Mouse (Mus musculus): Measurements from ENCODE around the gene Elf5. TPM values are rescaled to one million over a fixed set of nuclear protein-coding genes. Genes with fewer than 3 reads are reported as not detected.

Gene Elf5
- total RNA-seq, 2 experiments from 2014 or later, result 1.8 to 2.1 TPM

DNA sequence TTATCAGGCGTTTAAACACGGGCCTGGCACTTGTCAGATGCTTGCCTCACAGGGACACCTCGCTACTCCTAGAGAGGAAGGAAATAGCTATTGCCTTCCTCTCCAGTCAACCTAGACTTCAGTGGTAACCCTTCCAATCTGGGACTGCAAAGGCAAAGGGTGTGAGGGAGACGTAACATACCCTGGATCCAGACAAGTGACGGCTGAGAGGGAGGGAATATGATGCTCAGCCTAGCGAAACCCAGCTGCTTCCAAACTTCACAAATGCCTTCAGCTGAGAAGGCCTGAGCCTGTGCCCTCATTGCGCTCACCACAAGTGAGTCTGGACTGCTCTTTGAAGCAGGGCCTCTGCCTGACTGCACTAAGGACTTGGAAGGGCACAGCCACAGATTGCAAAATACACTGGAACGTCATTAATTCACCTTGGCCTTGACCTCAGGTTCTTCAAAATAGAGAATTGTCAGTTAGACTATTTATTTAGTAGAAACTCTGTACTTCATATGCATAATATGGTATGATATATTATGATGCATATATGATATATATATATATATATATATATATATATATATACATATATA, 21.3 kb downstream of the Elf5 start:
- no peak for DNase-seq (ENCODE audit: extremely low spot score in 1 of 2, low spot score in 1 of 2)

DNA sequence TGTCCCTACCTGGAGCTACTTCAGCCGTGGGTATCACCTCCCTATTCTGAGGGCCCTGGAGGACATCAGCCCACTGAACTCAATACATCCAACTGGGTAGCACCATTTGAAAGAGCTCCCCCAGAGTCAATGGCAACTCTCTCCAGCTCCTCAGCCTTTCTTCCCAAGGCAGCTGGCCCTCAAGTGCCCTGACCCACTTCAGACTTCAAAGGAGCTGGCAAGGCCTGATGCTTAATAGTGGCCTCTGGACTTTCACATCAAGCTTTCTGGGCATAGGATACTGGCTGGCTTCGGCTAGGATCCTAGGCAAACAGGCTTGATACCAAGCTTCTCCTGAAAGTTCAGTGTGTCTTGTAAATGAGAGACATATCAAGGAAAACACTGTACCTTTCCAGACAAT, 23.6 kb downstream of the Elf5 start:
- no peak for DNase-seq (ENCODE audit: extremely low spot score in 1 of 2, low spot score in 1 of 2)

DNA sequence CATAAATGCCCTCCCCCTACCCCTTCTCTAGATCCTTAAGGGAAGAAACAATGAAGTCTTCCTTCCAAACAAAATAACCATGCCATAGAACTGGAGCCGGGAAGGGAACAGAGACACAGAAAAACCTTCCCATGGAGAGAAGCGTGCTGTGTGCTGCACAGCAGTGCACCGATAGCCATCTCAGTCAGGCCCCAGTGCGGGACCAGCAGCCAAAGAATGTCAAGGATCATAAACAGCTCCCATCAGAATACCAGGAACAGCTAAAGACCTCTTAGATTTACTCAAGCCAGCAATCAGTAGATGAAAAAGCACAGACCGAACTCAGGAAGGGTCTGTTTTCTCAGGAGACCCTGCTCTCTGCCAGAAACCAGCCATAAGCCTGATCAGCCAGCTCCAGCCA, 25.0 kb downstream of the Elf5 start:
- no peak for DNase-seq (ENCODE audit: extremely low spot score in 1 of 2, low spot score in 1 of 2)

DNA sequence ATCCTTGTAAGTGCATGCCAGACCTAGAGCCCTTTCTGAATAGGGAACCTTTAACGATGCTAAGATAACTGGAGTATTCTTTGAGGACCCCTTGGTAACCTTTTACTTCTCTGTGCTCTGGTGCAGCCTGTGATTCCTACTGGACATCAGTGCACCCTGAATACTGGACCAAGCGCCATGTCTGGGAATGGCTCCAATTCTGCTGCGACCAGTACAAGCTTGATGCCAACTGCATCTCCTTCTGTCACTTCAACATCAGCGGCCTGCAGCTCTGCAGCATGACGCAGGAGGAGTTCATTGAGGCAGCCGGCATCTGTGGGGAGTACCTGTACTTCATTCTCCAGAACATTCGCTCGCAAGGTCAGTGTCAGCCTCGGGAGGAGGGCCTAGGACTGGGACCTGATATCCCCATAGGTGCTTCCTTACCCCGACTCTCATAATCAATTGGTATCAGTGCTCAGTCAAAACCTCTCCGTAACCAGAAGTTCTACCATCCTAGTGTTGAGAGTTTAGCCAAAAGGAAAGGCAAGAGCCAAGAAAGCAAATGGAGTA, 27.7 kb downstream of the Elf5 start:
- no peak for DNase-seq (ENCODE audit: extremely low spot score in 1 of 2, low spot score in 1 of 2)

DNA sequence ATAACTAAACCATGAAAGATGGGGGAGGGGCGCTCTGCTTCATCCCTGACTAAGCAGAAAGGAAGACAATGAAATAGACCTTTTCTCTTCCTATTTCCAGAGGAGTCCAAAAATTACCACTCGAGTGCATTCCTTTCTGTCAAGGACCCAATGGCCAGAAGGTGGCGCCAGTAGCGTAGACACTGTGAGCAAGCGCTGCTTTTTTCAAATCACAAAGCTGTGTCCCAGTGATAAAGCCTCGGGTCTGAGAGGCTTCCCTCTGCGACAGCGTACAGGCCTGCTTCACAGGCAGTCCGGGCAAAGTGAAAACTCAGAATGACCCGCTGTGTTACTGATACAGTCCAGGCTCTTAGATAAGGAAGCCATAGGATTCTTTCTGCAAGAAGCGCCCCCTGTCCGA, 28.2 kb downstream of the Elf5 start:
- DNase-seq (ENCODE audit: extremely low spot score in 1 of 2, low spot score in 1 of 2), result peak; percentile 61 to 85

DNA sequence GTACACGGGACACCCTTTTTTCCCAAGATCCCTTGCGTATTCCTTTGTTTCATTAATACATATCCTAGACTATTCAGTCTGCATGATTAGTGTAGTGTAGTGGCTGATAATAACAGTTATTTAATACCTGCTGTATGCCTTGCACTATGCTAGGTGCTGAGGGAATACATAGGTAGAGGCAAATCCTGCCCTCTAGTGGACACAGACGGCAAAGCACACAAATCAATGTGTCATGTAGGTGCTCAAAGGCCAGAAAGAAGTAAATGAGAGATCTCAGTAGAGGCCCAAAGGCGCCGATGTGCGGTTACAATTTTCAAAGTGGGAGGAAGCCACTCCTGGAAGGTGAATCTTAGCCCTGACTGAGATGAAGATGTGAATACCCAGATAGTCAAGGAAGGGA, 34.3 kb downstream of the Elf5 start:
- DNase-seq (ENCODE audit: extremely low spot score in 1 of 2, low spot score in 1 of 2), result peak in 1 of 2 experiments; percentile 58

DNA sequence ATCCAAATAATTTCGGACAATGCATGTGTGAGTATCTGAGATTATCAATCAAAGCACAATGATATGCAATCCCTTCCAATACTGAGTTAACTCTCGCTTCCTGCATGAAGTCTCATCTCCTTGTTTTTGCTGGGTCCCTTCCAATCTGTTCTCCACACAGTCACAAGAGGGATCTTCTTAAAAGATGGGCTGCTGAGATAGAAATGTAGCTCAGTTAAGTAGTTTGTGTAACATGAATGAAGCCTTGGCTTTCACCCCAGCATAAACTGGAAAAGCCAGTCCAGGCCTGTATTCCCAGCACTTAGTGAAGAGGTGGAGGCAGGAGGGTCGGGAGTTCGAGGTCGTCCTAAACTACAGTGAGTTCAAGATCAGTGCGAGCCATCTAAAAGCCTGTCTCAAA, 34.8 kb downstream of the Elf5 start:
- DNase-seq (ENCODE audit: extremely low spot score in 1 of 2, low spot score in 1 of 2), result no peak

DNA sequence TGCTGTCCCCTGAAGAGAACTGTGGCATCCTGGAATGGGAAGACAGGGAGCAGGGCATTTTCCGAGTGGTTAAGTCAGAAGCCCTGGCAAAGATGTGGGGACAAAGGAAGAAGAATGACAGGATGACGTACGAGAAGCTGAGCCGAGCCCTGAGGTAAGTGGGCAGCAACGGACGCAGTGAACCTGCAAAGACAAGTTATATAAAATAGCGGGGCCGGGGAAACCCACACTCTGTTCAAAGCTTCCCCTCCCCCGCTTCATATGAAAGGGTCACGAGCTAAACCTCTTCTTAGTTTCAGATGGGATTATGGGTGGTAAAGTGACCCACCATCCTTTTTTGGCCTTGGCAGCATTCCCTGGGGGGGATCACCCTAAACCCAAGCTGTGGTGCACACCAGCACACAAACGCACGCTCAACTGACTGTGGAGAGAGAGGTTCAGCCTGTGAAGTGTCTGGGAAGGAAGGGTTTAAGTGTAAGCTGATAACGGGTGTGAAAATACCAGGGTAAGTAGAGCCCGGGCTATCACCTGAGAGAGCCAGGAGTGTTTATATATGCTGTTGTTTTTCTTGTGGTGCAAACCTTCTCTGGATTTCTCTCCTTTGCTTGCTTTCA, 37.6 kb downstream of the Elf5 start:
- DNase-seq (ENCODE audit: extremely low spot score in 1 of 2, low spot score in 1 of 2), result no peak

DNA sequence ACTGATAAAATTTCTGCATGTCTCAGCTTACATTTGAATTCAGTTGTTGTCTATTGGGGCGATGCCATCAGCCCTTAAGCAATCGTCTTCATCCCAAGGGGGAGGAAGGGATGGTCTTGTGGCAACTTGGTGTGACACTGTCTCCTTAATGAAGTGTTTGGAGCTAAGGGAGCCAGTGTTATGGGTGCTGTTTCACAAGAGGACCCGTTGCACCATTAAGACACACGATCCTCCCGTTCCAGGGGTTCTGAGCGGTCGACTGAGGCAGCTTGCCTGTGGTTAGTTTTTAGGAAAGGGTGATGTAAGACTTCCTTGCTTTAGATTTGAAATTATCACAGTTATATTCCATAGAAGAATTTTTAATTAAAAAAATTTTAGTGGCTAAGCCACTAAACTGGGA, 38.3 kb downstream of the Elf5 start:
- no peak for DNase-seq (ENCODE audit: extremely low spot score in 1 of 2, low spot score in 1 of 2)

DNA sequence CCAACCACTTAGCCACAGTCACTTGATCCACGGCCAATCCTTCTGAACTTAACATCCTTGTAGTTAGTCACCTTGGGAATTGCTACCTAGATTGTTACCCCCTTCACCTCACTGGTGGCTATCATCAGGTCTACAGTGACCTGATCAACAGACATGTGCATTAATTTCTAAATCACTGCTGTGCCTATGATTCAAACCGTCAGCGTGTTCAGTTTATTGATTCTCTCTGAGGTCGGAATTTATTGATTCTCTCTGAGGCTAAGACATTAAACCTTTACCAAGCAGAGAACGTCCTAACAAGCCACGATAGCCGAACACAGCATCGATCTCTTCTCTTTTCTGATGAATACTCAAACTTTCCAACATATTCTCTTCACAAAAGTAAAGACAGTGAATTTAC, 38.8 kb downstream of the Elf5 start:
- no peak for DNase-seq (ENCODE audit: extremely low spot score in 1 of 2, low spot score in 1 of 2)

DNA sequence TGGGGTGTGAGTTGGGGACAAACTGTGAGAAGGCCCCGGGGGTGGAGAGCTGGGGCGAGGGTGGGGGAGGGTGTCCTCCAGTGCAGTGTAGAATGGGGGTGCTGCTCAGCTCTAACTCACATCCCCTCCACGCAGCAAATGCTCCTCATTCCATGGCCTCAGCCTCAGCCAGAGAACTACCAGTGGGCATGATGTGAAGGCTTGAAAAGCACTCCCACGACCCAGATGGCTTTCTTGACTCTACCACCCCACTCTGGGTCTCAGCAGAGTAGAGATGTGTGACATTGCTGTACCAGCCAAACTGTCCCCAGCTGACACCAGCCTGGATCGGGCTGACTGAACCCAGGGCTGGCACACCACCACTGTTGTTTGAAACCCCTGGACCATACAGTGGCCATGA, 41.1 kb downstream of the Elf5 start:
- DNase-seq (ENCODE audit: extremely low spot score in 1 of 2, low spot score in 1 of 2), result peak in 1 of 2 experiments; percentile 10

DNA sequence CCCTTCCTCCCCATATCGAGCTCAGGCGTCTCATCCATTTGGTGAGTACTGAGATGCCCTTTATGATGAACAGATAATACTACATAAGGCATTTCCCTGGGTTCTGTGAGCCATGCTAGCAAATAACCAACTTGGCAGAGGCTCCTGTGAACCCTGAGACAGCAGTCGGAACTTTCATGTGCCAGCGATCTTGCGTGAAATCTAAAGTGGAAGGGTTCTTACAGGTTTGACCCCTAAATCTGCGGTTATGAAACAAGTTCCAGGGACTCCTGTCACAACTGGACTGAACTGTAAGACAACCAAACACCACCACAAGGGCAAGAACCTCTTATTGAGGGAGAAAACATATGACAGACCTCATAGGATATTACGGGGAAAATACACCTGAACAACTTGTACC, 44.3 kb downstream of the Elf5 start:
- DNase-seq (ENCODE audit: extremely low spot score in 1 of 2, low spot score in 1 of 2), result no peak

DNA sequence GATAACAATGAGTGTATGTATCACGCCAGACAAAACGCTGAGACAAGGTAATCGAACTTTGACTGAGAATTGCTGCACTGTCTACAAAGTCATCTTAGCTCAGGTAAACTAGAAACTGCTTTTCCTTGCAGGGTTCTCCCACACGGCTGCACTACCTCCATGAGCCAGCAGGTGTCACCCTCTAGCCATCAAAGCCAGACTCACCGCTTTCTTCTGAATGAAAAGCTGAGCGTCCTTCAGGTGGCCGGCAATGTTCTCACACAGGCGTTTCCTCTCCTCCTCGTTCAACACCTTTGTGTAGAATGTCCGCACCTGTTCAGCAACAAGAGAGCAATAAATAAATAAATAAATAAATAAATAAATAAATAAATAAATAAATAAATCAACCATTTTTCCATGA, 45.2 kb downstream of the Elf5 start:
- peak; percentile 86 to 98 for DNase-seq (ENCODE audit: extremely low spot score in 1 of 2, low spot score in 1 of 2)

DNA sequence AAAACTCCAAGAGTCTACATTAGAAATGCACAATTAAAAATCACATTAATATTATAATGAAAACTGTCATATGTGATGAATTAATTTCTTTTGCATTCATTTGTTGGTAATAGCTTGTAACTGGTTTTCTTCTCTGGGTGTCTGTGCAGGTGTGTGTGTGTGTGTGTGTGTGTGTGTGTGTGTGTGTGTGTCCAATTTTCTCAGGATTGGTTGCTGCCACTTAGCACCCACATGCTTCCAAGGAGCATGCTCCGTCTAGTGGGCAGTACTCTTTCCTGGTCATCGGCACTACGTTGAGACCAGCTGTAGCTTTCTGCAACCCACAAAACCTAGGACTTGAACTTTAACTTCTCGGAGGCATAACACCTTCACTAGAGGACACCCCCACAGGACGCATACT, 45.6 kb downstream of the Elf5 start:
- no peak for DNase-seq (ENCODE audit: extremely low spot score in 1 of 2, low spot score in 1 of 2)

DNA sequence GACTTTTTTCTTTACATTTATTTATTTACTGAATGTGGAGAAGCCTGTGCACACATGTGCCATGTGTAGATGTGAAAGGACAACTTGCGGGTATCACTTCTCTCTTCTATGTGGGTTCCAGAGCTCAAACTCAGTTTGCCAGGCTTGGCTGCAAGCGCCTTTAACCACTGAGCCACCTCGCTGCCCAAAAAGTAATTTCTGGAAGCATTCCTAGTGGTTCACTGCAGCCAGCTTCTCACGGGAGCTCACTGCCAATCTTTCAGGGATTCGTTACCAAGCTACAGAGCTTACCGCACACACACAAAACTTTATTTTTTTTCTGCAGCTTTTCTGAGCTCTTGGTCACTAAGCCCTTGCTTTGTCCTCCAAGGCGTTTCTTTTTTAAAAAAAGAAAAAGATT, 46.1 kb downstream of the Elf5 start:
- DNase-seq (ENCODE audit: extremely low spot score in 1 of 2, low spot score in 1 of 2), result peak in 1 of 2 experiments; percentile 14

DNA sequence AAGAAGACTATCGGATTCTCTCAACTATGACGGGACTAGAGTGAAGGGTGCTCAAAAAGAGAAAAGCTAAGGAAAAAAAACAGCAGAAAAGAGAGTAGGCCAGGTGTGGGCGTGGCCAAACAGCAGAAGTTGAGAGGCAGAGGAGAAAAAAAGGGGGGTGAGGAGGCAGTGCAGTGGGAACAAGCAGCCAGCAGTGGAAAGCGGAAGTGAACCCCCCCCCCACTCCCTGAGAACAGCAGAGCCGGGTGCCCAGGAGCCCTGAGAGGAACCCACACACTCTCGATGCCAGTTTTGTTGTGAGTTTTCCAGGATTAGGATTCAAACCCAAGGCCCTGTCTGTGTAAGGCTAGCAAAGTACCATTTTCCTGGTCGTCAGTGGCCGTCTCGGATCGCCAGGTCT, 47.6 kb downstream of the Elf5 start:
- DNase-seq (ENCODE audit: extremely low spot score in 1 of 2, low spot score in 1 of 2), result no peak

DNA sequence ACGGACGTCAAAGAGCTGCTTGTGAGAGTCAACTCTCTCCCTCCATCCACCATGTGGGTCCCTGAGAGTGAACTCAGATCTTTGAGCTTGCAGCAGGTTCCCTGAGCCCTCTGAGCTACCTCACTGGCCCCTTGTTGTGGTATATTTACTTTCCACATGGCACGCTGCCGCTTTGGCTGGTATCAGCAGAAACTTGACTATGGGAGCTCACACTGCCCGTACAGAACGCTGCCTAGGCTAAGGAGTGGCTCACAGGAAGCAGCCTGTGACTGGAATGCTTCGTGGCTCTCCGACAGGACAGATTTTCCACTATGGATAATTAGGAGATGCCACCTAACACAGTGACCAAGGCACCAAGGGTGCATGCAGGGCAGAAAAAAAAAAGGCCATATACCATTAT, 49.7 kb downstream of the Elf5 start:
- no peak for DNase-seq (ENCODE audit: extremely low spot score in 1 of 2, low spot score in 1 of 2)

DNA sequence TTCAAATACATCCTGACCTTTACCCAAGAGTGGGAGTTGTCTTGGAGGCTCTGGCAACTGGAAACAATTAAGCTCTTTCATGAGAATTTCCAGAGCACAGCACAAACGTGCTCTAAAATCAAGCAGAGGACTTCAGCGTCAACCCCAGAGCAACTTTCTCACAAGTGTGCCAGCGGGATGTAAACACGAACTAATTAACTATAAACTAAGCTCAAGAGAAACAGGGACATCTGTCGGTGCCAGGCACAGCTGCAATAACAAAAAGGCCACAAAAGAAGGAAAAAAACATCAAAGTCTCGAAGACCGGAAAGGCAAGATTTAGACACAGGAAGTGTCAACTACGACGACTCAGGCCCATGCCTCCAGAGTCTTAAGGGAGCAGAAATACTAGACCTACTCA, 50.3 kb downstream of the Elf5 start:
- no peak for DNase-seq (ENCODE audit: extremely low spot score in 1 of 2, low spot score in 1 of 2)

DNA sequence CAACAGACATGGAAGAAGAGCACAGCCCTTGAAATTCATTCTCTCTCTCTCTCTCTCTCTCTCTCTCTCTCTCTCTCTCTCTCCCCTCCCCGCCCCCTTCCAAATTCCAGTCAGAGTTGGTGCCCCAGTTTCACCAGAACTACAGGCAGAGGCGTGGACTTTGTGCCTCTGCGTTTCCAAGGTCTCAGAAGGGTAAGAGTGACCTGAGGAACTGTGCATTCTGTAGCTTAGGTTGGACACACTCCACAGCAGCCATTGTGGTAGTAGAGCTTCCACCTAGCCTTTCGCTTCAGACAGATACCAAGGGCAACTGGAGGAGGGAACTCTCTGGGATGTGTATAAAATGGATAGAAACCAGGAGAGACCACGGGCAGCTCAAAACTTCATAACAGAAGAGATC, 51.3 kb downstream of the Elf5 start:
- no peak for DNase-seq (ENCODE audit: extremely low spot score in 1 of 2, low spot score in 1 of 2)

DNA sequence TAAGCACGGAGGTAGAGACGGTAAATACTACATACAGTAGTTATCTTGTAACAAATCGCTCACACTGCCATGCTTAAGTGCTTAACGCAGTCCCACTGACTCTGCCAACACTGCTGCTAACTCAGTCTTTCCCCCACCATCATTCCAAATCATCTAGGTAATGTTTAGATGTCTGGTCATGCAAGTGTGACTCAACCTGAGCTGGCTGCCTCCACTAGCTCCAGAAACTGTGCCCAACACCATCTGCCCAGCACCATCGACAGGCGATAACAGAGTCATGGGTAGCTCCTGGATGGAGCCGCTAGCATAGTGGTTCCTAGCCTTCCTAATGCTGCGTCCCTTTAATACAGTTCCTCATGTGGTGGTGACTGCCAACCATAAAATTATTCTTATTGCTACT, 53.0 kb downstream of the Elf5 start:
- no peak for DNase-seq (ENCODE audit: extremely low spot score in 1 of 2, low spot score in 1 of 2)

DNA sequence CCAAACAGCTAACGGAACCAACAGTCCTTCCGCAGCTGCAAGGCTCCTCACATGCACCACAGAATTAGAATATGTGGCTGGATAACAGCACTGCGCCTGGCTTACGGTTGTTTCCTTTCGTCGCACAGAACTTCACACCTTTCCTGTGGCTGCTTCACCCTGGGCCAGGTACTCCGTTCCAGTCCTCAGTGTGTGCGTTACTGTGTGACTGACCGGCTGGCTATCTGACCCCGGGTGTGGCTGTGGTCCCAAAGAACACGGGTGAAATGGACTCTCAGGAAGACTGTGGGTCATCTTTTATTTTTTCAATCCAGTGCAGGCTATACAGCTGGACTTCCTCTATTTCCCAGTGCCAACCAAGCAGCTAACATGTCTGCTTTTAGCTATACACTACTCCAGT, 53.9 kb downstream of the Elf5 start:
- no peak for DNase-seq (ENCODE audit: extremely low spot score in 1 of 2, low spot score in 1 of 2)

DNA sequence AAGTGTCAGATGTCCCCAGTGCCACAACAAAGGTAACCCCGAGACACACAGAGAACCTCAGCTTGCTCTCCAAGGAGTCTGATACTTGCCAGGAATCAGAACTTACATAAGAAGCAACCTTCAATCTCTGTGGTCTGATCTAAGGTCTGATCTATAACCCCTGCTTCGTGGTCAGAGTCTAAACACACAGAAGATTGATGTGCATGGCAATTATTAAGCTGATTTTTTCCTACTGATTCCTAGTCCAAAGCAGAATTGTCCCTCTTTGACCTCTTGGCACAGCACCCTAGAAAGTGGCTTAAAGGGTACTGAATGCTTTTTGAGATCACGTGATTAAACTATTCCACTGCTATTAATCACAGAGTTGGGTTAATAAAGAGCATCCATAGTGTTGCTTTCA, 54.8 kb downstream of the Elf5 start:
- DNase-seq (ENCODE audit: extremely low spot score in 1 of 2, low spot score in 1 of 2), result no peak
